ENCODE assay signal across 11 mouse cellular contexts in the genomic region with DNA sequence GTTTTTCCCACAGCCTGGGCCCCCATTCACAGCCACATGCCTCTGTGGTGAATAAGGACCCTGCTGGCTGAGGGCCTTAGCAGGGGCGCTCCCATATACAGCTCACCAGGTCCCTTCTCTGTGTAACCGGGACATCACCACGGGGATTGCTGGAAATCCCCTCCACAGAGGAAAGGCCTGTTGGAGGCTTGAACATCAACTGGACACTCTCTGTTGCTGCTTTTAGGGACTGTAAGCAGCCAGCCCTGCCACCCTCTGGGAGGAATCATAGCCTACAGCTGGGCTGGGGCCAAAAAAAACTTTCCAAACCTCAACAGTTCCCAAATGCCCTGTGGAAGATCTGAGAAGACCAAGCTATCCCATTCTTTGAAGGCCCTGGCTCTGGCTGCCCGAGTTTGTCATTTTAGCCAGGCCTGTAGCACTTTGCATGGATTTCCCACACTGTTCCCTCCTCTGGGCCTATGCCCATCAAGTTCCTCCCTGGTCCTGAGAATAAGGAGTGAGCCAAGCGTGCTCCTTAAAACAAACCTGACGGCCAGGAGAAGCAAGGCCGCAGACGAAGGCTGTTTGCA. TPM values are rescaled to one million over a fixed set of nuclear protein-coding genes. Genes with fewer than 3 reads are reported as not detected.
DNase-seq lines count a peak whose midpoint lies in the region; ATAC-seq and TF ChIP-seq lines count a peak whose summit lies in the region.
"Had no signal": no experiment of that assay in that cellular context is flagged by ENCODE, and none has a peak within 500 bp of the region (broad histone marks: within the 10 kb centered on the region; RNA-seq: fewer than 3 reads in every experiment).

No protein-coding gene starts in this region.

- H3K36me3 ChIP-seq in heart, embryonic 12.5 days = no peaks in the 10 kb centered on the region
- peaks cover 3% of the 10 kb centered on the region; the same call in 1 of the 2 replicates for H3K36me3 ChIP-seq in stomach, postnatal 0 days (ENCODE audit: control insufficient read depth, insufficient read depth, low read length)
- no peaks in the 10 kb centered on the region for H3K36me3 ChIP-seq in forebrain, embryonic 13.5 days (ENCODE audit: poor library complexity, severe bottlenecking)
- H3K36me3 ChIP-seq: G1E; midbrain, embryonic 10.5 days had no signal

- H3K4me2 ChIP-seq in heart, embryonic 12.5 days = no peak overlapping the region
- H3K4me2 ChIP-seq in stomach, postnatal 0 days (replicated peaks; ENCODE audit: low read depth) = no peak overlapping the region
- no peak overlapping the region for H3K4me2 ChIP-seq in forebrain, embryonic 13.5 days

- H3K9ac ChIP-seq in heart, embryonic 12.5 days = no peak overlapping the region
- H3K9ac ChIP-seq in stomach, postnatal 0 days (ENCODE audit: low read length) = peak overlapping the region; percentile 13; the same call in 1 of the 2 replicates
- H3K9ac ChIP-seq in forebrain, embryonic 13.5 days = no peak overlapping the region

- TF ChIP-seq EP300 in stomach, postnatal 0 days (optimal IDR thresholded peaks at IDR 0.05) = no peak

- peak; percentile 62 for TF ChIP-seq CTCF in stomach, postnatal 0 days (IDR thresholded peaks at IDR 0.05; ENCODE audit: low read depth)

- 70% methylated on average over 8 of the region's 8 CpGs for WGBS in heart, embryonic 12.5 days
- 62% methylated on average over 8 of the region's 8 CpGs for WGBS in stomach, postnatal 0 days
- WGBS in forebrain, embryonic 13.5 days = 84% methylated on average over 8 of the region's 8 CpGs

- no peak; the same call in 1 of the 2 replicates for ATAC-seq in heart, embryonic 12.5 days (ENCODE audit: insufficient number of reproducible peaks, low FRiP score)
- ATAC-seq in stomach, postnatal 0 days (ENCODE audit: low FRiP score, low TSS enrichment) = no peak
- ATAC-seq in forebrain, embryonic 13.5 days = no peak
- ATAC-seq: hindbrain, embryonic 16.5 days had no signal

- no peak overlapping the region for H3K4me3 ChIP-seq in heart, embryonic 12.5 days
- H3K4me3 ChIP-seq in stomach, postnatal 0 days (ENCODE audit: low read depth, low read length) = no peak overlapping the region
- no peak overlapping the region for H3K4me3 ChIP-seq in forebrain, embryonic 13.5 days
- H3K4me3 ChIP-seq: midbrain, embryonic 10.5 days had no signal

- H3K4me1 ChIP-seq in heart, embryonic 12.5 days (replicated peaks) = peaks cover 25% of the 10 kb centered on the region
- peaks cover 12% of the 10 kb centered on the region for H3K4me1 ChIP-seq in stomach, postnatal 0 days (replicated peaks; ENCODE audit: control insufficient read depth, insufficient read depth)
- H3K4me1 ChIP-seq in forebrain, embryonic 13.5 days = no peaks in the 10 kb centered on the region

- H3K27me3 ChIP-seq in heart, embryonic 12.5 days (replicated peaks) = no peaks in the 10 kb centered on the region
- H3K27me3 ChIP-seq in stomach, postnatal 0 days (ENCODE audit: control insufficient read depth, insufficient read depth, low read length) = no peaks in the 10 kb centered on the region
- no peaks in the 10 kb centered on the region for H3K27me3 ChIP-seq in forebrain, embryonic 13.5 days

- peak overlapping the region; percentile 74 for H3K27ac ChIP-seq in heart, embryonic 12.5 days (ENCODE audit: poor library complexity, severe bottlenecking)
- H3K27ac ChIP-seq in stomach, postnatal 0 days (replicated peaks) = peak overlapping the region; percentile 87
- no peak overlapping the region for H3K27ac ChIP-seq in forebrain, embryonic 13.5 days
- H3K27ac ChIP-seq: midbrain, embryonic 10.5 days had no signal

- H3K9me3 ChIP-seq in heart, embryonic 12.5 days (replicated peaks) = no peaks in the 10 kb centered on the region
- H3K9me3 ChIP-seq in stomach, postnatal 0 days (ENCODE audit: control insufficient read depth, low read length) = no peaks in the 10 kb centered on the region
- no peaks in the 10 kb centered on the region for H3K9me3 ChIP-seq in forebrain, embryonic 13.5 days (replicated peaks)
- H3K9me3 ChIP-seq: G1E; midbrain, embryonic 10.5 days had no signal

- peak; percentile 17 for DNase-seq in ovary, adult 18-20 months (ENCODE audit: low spot score)
- DNase-seq in ovary, postnatal 14 days (ENCODE audit: low spot score) = no peak
- peak; percentile 46 to 48 for DNase-seq in lung, adult 18-20 months
- no peak for DNase-seq in stomach, postnatal 0 days (ENCODE audit: low spot score)
- no peak for DNase-seq in thymus, postnatal 0 days (ENCODE audit: low spot score)
- DNase-seq: thymus, postnatal 25 days had no signal

RNA-seq across cellular contexts. Expression of a gene that starts 38.5 kb away (rescaled TPM):
- 8.9 and 9.4 TPM in 2 replicates for polyA plus RNA-seq in heart, embryonic 12.5 days (2016; fragmentation: Nextera tagmentation; extraction: Ambion mirVana)
- 14.3 and 14.6 TPM in 2 replicates for polyA plus RNA-seq in stomach, postnatal 0 days (2015; fragmentation: Nextera tagmentation; extraction: Ambion mirVana)
- 0.63 and 1.0 TPM in 2 replicates for polyA plus RNA-seq in forebrain, embryonic 13.5 days (2015; fragmentation: Nextera tagmentation; extraction: Ambion mirVana)
- 4.1 and 5.1 TPM in 2 replicates for polyA plus RNA-seq in thymus, postnatal 0 days (2015; fragmentation: Nextera tagmentation; extraction: Ambion mirVana)
- polyA plus RNA-seq: G1E had no signal

RNA-seq across cellular contexts. Expression of a gene that starts 49.9 kb away (rescaled TPM):
- polyA plus RNA-seq in heart, embryonic 12.5 days (2016; fragmentation: Nextera tagmentation; extraction: Ambion mirVana) = 34.5 and 35.9 TPM in 2 replicates
- 7.0 and 8.7 TPM in 2 replicates for polyA plus RNA-seq in stomach, postnatal 0 days (2015; fragmentation: Nextera tagmentation; extraction: Ambion mirVana)
- 34.0 and 37.9 TPM in 2 replicates for polyA plus RNA-seq in forebrain, embryonic 13.5 days (2015; fragmentation: Nextera tagmentation; extraction: Ambion mirVana)
- polyA plus RNA-seq in thymus, postnatal 0 days (2015; fragmentation: Nextera tagmentation; extraction: Ambion mirVana) = 34.3 and 35.5 TPM in 2 replicates

Comparison
In these comparisons a context has a peak if more than half of its experiments do, and no peak if none do; other contexts are left out.
1. DNase-seq: peak in ovary, adult 18-20 months (single experiment) and lung, adult 18-20 months (2 of 2); none in ovary, postnatal 14 days (single experiment), stomach, postnatal 0 days (single experiment) and thymus, postnatal 0 days (single experiment).